Mouse (Mus musculus) lung, postnatal 25 days (tissue): ENCODE measurements around the gene Gm11549.

Experiments
- DNase-seq: peaks from one replicate; pipeline ENCODE4 v3.0.0; 2022; ENCODE audit warnings: low spot score

The Gm11549 gene

DNA sequence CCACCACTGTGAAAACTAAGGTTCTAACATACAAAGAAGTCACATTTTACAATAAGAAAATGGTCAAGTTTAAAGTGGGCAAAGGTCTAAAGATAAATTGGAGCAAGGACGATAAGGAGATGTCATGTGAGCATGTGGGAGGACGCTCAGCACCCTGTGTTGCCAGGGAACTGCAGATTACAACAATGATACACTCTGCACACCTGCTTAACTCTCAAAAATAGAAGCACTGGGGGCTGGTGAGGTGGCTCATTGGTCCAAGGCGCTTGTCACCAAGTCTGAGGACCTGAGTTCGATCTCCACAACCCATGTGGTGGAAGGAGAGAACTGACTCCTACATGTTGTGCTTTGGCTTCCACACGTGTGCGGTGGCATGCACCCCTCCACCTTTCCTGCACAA lies 10.1 kb downstream of the Gm11549 start:
- DNase-seq: no peak

DNA sequence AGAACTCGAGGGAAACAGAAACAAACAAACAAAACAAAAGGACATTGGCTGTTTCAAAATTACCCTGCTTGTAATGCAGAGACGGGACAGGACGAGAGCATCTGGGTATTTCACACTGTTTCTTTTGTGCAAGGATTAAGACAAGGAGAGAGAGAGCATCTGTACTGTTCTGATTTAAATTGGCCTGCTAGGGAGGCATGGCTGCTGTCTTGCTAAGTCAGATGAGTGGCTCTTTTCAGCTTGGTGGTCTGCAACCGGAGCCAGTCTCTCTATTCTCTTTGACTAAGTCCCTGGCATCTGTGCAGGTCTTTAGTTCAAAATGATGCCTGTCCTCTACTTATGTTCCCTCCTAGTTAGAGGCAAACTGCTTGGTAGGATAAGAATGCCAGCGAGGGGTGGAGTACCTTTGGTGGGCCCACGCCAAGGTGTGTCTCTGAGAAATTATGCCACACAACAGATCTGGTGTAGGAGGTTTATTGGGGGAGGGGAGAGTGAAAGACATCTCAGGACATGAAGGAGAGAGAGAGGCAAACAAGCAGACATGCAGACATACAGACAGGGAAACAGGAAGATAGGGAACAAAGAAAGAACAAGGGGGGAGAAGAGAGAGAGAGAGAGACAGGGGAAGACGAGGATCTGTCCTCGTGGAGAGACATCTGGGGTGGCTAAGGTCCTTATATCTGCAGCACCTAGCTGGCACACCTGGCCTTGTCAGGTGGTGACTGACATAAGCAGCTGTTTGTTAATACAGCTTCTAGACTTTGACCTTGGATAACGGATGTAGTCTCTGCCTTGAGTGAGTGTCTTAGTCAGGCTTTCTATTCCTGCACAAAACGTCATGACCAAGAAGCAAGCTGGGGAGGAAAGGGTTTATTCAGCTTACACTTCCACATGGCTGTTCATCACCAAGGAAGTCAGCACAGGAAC lies 15.5 kb downstream of the Gm11549 start:
- no peak for DNase-seq

GRCm38 (mm10) chr3:36505306-36505705 lies 16.3 kb downstream of the Gm11549 start:
- no peak for DNase-seq

GRCm38 (mm10) chr3:36501546-36501945 lies 20.1 kb downstream of the Gm11549 start:
- no peak for DNase-seq

DNA sequence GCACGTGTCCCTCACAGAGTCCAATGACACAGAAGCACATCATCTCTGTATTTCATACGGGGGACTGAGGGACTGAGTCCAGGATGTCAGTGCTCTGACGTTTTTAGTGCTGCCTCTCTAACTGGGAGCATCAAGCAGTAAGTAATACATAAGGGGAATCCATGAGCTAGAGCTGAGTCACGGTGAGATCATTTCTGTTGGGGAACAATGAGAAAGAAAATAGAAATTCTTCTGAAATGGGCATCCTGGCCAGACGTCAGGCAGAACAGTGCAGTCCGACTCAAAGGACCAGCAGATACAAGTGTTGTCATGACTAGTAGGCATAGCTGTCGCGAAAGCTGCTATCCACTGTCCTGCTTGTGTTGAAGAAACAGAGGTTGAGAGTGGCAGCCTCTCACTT lies 20.6 kb downstream of the Gm11549 start:
- DNase-seq: no peak

GRCm38 (mm10) chr3:36499418-36499817 lies 22.2 kb downstream of the Gm11549 start:
- DNase-seq: no peak

DNA sequence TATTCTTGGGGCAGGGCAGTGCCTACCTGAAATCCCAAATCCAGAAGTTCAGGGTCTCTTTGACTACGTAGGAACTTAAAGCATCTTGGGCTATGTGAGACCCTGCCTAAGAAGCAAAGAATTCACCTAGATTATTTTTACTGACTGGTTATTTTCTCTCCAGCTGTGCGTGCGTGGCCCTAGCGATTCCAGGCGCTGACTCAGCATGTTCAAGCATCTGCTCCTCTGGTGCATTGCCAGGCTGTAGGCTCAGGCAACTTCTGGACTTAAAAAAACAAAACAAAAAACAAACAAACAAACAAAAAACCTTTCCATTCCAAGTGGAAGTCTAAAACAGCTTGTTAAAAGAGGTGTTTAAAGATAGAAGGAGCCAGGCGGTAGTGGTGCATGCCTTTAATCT lies 23.4 kb downstream of the Gm11549 start:
- no peak for DNase-seq

- peak; percentile 68 for DNase-seq
Measured at GRCm38 (mm10) chr3:36496746-36497145, 24.9 kb downstream of the Gm11549 start.

DNA sequence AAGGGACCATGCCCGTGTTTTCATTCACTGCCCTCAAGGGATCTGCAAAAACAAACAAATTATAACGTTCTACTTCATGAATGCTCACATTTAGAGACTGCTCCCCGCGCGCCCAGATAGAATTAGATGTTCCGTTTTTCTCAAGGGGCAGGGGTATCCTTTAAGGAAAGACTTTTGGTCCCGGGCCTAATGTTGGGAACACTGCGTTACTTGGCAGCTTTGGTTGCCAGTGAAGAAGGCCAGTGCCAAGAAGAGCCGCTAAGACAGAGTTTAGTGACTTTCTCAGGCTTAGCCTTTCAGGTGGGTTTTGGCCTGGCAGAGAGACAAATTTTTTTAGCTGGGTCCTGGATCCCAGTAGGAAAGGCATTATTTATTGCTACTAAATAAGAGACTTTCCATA lies 25.3 kb downstream of the Gm11549 start:
- DNase-seq: no peak

- DNase-seq: peak; percentile 88
Measured at GRCm38 (mm10) chr3:36495436-36495835, 26.2 kb downstream of the Gm11549 start.

DNA sequence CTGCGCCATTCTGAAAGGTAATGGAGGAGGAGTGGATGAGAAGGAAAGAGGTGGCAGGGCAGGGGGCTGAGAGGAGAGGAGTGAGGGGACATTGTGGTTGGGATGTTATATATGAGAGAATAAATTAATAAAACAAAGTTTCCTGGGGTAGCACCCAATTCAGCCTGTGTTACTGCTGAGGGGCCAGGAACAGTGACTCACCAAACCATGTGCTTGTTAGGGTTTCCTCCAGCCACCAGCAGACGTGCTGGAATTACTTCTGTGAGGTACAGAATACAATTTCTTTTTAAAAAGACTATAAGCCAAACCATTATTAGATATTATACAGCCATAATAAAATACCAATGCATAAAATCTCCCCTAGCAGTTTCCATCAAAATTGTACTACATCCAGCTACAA lies 27.0 kb downstream of the Gm11549 start:
- no peak for DNase-seq

GRCm38 (mm10) chr3:36493641-36494283 lies 27.9 kb downstream of the Gm11549 start:
- DNase-seq: no peak

GRCm38 (mm10) chr3:36492716-36493391 lies 28.8 kb downstream of the Gm11549 start:
- DNase-seq: no peak

DNA sequence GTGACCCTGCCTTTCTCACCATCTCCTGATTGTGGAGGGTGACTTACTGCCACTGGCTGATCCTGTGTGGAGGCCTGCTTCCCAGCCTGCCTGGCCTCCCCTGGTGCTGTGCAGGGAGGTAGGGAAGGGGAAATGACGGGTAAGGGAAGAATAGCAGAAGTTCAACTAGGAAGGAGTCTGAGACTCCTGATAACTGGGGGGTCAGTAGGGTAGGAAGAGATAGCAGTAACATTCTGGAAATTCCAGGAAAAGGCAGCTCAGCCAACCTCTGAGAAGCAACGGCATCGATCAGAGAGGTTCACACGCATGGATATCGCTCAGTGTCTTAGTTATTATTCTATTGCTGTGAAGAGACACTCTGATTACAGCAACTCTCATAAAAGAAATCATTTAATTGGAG lies 30.1 kb downstream of the Gm11549 start:
- DNase-seq: no peak

DNA sequence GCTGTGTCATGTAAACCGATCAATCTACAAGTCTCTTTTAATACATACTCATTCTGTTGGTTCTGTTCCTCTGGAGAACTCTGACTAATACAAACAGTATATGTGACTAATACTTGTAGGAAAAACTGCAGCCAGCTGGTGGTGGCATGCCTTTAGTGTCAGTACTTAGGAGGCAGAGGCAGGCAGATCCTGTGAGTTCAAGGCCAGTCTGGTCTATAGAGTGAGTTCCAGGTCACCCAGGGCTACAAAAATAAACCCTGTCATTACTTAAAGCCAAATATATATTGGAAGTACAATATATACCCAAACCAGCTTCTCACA lies 32.1 kb downstream of the Gm11549 start:
- DNase-seq: no peak

- DNase-seq: no peak
Measured at GRCm38 (mm10) chr3:36488899-36489589, 32.6 kb downstream of the Gm11549 start.

DNA sequence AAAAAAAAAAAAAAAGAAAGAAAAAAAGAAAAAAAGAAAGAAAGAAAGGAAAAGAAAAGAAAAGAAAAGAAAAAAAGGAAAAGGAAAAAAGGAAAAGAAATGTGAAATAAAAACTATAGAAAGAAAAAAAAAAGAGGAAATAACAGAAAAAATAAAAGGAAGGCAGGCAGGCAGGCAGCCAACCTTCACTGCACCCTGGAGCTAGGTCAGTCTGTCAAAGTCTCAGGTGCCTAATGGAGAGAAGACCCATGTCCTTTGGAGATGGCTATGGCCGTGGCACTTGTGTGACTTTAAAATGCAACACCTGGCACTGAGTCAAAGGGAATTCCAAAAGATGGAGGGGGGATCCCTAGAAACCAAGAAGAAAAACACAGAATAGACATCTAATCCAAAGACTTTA lies 33.2 kb downstream of the Gm11549 start:
- no peak for DNase-seq

DNA sequence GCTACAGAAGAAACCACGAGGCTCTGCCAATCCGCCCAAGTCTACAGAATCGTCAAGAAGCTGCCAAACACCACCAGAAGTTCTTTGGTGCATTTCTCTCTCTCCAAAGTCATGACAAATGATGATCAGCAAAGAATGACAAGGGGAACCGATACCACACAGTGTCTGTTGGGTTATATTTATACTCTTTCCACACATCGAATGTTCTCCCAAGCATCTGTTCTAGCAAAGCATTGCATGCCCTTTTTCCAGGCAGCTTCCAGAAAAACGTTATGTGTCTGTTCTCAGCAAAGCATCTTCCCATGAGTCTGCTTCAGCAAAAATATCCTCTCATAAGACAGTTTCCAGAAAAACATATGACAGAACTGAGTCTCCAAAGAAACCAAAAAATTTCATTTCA lies 34.7 kb downstream of the Gm11549 start:
- DNase-seq: no peak

DNA sequence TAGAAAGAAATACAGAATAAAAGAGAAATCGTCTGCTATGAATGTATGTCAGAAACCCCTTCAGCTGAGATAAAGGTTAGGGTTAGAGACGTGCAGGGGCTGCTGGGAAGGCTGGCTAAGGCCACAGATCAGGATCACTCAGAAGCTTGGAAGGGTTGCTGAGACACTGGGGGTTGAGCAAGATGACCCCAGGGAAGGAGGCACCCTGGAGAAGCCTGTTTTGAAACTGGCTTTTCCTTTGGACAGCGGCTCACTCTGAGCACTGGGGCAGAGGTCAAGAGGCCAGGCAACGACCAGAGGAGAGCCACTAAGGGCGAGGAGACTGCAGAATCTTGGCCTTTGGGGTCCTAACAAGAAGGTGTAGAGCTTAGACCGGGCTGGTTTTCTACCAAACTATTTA lies 35.4 kb downstream of the Gm11549 start:
- DNase-seq: no peak

DNA sequence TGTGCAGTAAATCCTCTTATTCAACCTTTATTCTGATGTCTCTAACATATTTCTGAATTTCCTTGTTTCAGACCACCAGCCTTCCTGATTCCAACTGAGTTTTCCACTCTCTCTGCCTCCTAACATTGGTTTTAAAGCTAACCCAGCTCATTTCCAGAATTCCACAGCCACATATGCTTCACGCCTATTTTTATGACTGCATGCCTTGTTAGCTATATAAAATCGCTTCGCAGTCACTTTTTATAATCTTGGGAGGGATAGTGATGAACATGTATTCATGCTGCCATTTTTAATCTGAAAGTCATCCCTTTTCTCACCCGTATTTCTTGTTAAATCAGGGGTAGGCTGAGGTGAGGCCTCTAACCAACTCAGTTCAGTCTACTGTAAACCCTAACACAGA lies 37.3 kb downstream of the Gm11549 start:
- no peak for DNase-seq

DNA sequence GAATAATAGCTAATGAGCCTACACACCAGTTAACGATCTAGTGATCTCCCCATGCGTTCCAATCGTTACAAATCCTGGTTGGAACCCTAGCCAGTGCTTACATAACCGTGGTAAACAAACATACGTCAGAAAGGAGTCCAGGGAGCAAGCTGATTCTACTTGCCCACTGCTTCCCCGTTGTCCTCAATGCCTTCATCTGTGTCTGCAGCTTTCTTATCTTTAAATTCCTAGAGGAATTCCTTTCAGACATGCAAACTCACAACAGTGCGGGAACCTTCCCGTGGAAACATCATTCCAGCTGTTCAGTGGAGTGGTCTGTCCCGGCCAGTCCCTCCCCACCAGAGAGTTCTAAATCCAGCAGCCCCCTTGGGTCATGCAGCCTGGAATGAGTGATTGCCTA lies 38.7 kb downstream of the Gm11549 start:
- peak; percentile 39 for DNase-seq

DNA sequence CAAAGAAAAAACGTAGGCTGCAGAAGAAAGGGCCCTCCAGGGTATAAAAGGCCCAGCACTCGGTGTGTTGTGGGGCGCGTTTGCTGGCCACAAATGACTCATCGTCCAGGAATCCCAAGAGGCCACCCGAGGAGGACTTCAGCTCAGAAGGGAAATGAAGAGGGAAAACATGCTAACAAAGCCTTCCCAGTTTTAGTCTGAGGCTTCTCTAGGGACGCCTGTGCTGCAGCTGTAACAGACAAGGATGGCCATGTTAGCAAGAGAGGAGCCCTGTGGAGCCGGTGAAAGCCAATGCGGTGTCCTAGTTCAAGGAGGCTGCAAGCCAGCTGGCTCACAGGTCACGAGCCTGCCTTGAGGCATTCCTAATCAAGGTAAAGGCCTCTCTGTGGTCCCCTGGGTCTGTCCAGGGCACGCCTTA lies 39.8 kb downstream of the Gm11549 start:
- DNase-seq: peak; percentile 81

DNA sequence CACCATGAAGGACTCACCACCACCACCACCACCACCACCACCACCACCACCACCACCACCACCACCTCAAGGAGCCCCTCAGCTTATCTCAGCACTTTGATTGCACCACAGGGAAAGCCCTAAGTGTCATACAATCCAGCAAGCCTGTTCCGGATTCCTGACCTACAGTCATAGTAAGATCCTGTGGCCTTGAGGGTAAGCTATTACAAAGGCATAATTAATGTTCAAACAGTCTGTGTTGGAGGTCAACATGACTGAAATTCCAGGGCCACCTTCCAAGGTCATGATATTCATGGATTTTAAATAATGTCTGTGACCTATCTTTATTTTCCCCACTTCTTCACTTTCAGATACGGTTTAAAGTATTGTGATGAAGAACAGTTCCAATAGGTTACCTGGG lies 41.1 kb downstream of the Gm11549 start:
- no peak for DNase-seq
